Mouse (Mus musculus): ENCODE data around the gene Lrrc2.

Gene Lrrc2

DNA sequence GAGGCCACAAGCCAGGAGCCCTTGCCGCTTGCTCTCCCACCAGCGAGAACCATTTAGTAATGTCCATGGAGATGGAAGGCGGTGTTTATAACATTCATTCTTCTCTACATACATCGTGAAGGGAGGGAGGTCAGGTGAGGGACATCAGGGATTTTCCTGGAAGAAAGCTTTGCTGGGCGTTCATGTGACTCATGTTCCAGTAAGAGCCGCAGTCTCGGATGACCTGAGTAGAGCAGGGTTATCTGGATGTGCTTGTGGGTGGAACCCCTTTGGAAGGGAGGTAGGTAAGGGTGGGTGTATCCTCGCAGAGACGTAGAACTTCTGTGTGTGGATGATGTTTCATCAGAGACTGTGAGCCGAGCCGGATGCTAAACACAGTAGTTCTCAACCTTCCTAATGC, at the start of gene Lrrc2:
Gene Lrrc2 (plus strand): TSS at position 149 of the 400 bp plus-strand sequence.
- DNase-seq = no peak

DNA sequence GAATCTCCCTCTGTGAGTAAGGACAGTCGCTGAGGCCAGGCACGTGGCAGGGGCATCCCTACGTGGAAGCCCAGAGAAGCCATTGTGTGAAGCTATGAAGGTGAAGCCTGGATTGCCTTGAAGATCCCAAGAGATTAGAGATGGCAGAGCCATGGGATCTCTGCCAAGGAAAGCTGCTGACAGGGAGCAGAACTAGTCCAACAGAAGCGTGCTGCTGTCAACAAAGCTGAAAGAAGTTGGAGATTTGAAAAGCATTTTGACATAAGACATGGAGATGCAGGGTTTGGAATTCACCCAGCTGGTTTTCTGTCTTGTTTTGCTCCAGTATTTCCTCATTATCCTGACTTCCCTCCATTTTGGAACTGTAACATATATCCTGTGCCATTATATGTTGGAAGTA, 49.1 kb upstream of the Lrrc2 start:
- DNase-seq = no peak

GRCm38 (mm10) chr9:110907201-110907837, 44.0 kb upstream of the Lrrc2 start:
- DNase-seq = no peak

- no peak for DNase-seq
Observed at GRCm38 (mm10) chr9:110907838-110908630, 43.3 kb upstream of the Lrrc2 start.

DNA sequence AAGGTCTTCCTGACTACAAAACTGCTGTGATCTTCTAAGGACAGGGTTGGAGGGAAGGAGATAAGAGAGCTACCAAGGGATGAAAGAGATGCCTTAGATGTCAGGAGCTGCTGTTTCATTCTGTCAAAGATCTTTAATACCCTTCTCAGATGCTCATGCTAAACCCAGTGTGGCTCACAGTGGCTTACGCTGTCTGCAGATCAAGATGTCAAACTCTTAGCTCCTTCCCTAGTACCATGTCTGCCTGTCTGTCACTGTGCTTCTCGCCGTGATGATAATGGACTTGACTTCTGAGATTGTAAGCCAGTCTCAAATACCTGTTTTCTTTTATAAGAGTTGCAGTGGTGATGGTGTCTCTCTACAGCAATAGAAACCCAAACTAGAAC, 42.7 kb upstream of the Lrrc2 start:
- no peak for DNase-seq

DNA sequence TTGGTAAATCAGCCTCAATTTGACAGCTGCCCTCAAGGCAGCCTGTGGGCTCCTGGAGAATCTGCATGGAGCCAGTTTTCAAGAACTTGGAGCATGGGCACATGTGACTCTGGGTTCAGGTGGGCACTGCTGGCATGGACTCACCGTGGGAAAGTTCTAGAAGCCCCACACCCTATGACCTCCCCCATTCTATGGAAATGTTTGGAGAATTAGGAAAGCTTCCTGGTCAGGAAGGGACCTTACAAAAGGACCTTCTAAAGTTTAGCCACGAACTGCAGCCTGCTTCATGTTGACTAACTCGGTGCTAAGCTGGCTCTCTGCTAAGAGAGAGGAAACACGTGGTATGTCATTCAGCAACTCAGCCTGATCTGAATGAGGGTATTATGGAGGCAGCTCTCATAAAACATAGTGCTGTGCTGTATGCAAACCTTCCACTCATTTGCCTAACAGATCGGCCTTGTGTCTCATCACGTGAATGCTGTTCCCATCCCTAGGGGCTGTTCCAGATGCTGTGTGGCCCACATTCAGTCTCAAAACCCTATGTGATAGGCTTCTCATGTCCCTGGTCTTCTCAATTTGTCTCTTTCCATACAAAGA, 41.9 kb upstream of the Lrrc2 start:
- no peak for DNase-seq

GRCm38 (mm10) chr9:110914631-110915236, 36.6 kb upstream of the Lrrc2 start:
- no peak for DNase-seq

GRCm38 (mm10) chr9:110915466-110915865, 35.9 kb upstream of the Lrrc2 start:
- DNase-seq = no peak

DNA sequence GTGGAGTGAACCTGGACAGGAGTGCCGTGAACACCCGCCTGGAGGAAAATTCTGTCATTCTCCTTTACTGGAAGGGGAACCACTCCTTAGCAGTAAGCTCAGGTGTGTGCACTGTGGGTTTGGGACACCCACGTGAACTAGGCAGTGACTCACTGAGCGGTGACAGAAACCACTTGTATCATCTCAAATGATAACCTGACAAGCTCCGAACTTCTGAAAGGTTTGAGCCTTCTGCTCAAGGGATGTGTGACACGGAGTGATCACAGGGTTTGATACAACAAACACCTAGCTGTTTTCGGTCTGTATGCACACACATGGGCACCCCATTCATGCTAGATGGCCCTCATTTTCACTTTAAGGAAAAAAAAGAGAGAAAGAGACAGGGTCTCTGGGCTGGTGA, 34.6 kb upstream of the Lrrc2 start, which contains the start of gene Fam240a:
Gene Fam240a (minus strand): TSS at position 76 of the 400 bp plus-strand sequence.
- no peak for DNase-seq

DNA sequence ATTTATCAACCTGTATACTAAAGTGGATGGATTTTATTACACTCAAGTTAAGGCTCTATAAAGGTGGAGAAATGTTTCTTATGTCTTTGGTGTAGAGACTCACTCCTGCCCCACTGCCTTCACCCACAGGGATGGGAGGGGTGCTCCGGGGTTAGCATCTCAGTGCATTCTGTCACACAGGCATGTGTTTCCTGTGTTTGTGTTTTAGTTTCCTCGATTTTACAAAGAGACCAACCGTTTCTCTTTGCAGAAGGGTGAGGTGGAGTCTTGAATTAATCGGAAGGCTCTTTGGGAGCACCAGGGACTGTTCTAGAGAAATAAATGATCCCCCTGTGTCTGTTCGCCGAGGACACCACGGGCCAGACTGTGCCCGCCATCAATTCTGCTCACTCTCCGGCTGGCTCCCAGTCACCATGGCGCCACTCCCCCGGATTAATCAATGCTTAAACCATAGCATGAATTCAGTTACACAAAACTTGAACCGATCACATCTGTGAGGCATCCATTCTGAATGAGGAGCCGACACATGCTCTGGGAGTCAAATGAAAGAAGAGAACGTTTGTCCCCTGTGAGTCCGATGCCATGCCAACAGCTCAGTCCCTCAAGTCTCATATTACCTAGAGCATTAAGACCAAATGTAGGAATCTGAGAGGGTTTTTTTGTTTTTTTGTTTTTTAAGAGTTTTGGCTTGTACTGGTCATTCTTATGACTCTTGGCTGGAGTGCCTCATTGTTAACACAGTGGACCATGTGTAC, 30.5 kb upstream of the Lrrc2 start:
- DNase-seq = no peak

DNA sequence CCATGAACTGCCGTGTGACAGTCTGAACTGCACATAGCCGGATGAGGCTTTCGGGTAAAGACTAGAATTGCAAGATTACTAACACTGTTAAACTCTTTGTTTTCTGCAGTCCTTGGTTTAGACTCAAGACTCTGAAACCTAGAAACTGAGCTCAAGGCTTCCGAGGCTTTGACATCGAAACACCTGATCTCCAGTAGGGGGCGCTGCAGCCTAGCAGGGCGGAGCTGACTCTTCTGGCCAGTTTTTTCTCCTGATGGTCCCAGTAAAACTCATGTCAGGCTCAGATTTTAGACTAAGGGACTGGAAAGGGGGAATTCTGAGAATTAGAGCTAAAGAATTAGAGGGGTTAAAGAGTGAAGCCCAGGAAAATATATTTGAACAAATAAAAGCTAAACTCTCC, 28.6 kb upstream of the Lrrc2 start:
- peak; percentile 30 for DNase-seq

DNA sequence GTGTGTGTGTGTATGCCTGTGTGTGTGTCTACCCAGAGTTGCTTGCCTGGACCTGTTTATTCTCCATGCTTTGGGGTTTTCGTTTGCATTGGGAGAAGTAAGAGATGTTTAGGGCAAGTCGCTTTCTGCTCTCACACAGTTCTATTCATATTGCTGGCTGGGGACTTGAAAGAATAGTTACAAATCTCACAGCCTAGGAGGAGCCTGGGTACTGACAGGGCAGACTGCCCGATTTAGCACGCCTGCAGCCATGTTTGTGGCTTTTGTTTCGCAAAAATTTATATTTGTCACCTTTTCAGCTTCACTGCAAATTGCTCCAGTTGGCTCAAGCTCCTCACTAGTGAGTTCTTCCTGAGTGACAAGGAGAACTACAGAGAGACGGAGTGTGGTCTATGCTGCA, 19.8 kb upstream of the Lrrc2 start:
- no peak for DNase-seq

DNA sequence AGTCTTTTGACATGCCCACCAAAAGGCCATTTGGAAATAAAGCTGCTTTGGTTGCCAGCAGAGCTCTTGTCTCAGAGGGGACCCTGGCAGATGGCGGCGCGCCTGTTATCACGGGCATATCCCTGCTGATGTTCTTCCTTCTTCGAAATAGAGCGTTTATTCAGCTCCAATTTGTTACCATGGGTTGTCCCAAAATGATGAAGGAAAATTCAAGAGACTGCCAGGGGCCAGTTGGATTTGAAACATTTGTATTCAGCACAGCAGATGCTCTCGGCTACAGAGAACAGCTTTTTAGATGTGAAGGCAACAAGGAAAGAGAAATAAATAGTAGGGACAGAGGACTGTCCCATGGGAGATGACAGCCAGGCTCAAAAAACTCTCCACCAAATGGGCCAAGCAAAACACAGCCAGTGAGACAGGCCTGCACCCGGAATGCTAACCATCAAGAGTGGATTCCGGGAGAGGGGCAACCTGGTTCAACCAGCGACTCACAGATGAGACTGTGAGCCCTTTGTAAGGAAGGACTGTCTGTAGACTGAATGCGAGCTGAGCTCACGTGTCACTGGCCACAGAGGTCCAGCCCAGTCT, 17.4 kb upstream of the Lrrc2 start:
- peak; percentile 15 for DNase-seq

GRCm38 (mm10) chr9:110935941-110936340, 15.4 kb upstream of the Lrrc2 start:
- no peak for DNase-seq

DNA sequence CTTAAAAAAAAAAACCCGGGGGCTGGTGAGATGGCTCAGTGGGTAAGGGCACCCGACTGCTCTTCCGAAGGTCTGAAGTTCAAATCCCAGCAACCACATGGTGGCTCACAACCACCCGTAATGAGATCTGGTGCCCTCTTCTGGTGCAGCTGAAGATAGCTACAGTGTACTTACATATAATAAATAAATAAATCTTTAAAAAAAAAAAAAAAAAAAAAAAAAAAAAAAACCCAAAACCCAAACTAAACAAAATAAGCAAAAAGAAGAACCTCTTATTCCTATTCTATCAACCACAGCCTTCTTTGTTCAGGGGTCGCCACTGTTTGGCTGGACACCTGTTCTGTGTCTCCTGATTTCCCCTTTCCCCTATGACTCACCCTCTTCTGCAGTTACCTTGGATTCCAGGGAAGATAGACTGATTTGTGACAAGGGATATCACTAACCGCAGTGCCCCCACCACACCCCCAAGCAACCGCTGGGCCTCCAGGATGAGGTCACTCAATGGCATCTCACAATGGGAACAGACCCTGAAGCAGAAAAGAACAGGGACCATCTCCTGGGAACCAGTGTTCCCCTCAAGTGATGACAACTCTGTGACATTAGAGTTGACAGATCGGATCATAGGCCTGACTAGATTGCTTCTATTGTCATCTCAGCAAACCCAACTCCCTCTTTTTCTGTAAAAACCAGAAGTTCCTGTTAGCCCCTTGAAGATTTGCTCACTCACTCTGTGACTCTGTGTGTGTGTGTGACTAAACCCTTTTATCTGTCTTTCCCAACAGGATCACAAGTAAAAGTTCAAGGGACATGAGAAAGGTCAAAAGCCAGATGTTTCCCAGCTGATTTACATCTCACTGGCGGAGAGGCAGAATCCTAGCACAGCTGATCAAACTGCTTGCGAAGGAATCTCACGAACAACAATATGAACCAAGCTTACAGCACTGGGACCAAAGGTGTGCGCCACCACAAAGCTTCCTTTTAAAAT, 13.5 kb upstream of the Lrrc2 start:
- DNase-seq = no peak

GRCm38 (mm10) chr9:110944265-110944664, 7.1 kb upstream of the Lrrc2 start:
- DNase-seq = no peak

DNA sequence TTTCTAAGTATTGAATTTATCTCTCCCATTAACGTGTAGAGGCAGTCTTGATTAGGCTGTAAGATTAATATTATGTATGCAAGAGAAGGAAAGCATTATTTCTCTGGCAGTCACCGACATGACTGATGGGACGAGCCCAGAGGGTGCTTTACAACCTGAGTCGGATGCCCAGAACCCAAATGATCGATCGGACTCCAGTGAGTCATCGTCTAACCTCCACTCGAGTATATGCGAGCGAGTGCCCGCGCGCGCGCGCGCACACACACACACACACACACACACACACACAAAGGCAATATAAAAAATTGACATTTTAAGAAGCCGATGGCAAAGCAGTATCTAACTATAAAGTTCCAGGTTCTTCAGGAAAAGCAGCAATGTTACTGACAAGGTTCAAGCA, 6.0 kb upstream of the Lrrc2 start:
- no peak for DNase-seq

DNA sequence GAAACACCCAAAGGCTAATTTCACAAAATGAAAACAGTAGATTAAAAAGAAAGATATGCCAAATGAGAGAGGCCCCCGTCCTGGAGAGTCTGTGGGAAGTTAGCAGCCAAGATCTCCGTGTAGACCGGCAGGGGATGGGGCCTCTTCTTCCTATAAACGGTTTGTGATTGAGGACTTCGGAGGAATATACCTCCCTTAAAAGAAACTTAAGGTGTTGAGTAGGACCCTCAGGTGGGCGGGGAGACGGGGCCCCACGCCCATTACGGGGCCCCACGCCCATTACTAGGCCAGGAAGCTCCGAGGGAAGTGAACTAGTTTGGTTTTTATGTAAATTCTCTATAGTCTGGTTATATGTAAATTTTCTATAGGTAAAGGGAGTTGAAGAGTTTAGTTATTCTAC, 5.4 kb upstream of the Lrrc2 start, which contains the start of gene Tdgf1:
Gene Tdgf1 (minus strand): TSS at position 233 of the 400 bp plus-strand sequence.
- DNase-seq = no peak

DNA sequence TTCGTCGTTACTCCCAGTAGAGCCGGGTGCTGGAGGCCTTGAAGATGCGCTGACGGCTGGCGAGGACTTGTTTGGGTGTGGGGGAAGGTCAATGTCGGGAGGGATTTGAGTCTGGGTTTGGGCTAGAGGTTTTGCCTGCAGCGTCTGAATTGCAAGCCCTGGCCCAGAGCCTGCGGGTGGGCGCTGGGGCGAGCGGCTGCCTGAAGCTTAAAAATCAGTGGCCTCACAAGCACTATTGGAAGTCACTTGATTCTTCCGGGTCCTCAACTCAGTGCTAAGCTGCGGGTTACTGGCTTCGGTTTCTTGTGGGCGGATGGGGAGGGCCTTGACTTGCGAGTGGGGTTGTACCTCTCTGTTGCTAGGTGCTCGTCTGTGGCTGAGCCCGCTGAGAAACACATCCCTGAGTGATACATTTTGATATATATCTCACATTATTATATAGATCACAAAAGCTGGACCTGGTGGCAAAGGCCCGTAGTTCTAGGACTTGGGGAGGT, 4.7 kb upstream of the Lrrc2 start:
- DNase-seq = no peak

- DNase-seq = no peak
Observed at GRCm38 (mm10) chr9:110947261-110947661, 4.1 kb upstream of the Lrrc2 start.

DNA sequence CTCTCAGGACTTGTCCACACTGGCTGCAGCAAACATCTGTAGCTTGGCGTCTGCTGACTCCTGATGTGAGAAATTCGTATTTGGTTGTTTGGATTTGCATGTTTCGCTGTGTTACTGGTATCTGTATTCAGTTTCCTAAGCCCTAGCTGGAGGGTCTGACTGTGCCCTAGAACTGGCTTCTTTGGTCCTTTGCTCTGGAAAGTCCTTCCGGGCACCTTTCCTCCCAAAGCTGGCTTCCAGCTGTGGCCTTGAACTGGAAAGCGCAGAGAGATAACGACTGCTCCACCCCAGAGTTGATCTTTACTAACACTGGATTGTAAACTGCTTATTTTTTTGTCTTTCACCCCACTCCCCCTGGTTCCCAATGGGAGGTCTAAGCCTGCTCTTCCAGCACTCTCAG, 3.4 kb upstream of the Lrrc2 start:
- no peak for DNase-seq
